Mouse (Mus musculus) hindlimb bud, embryonic 11.5 days (tissue): Measurements from ENCODE around the gene Olfr1381.
"Not testable (repeated sequence)": the region's sequence is repeated elsewhere in the genome, so short reads cannot be mapped to it uniquely, and the experiment has no call there.

ENCODE experiments used
- DNase-seq: peaks from one replicate; pipeline ENCODE4 v3.0.0-alpha.2; 2012; ENCODE audit warnings: low read depth, low spot score; ENCODE audit errors: extremely low spot score

The Olfr1381 gene

DNA sequence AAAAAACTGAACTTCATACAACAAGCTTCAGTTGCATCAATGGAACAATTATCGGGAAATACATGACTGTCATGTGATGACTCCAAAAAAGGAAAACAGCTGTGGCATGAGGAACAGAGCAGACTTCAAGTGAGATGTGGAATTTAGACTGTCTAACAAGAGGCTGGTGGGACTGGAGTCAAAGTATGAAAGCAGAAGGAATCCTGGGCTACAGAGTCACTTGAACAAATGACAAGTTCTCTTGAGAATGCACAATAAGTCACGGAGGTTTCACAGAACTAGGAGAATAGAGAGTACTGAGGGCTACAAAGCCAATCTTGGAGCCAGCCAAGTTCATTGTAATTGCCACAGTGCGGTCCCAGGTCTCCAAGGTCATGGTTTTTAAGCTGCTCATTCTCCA lies at the start of gene Olfr1381:
Olfr1381 (plus strand) TSS at position 301 of the 400 bp plus-strand sequence.
- DNase-seq, result not testable (repeated sequence)

DNA sequence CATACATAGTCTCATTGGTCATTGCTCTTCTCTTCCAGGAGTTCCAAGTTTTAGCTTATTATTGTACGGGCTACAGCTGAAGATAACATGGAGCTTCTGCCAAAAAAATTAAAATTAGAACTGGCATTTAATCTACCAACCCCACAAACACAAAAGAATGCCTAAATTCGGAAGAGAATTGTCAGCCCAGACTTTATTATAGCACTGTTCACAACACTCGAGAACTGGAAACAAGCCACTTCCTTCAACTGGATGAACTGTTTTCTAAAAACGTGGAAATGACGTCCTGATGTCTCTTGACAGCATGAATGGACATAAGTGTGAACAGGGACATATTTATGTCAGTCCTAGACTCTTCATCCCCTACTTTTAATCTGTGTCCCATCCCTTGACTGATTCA lies 25.2 kb upstream of the Olfr1381 start:
- no peak for DNase-seq

DNA sequence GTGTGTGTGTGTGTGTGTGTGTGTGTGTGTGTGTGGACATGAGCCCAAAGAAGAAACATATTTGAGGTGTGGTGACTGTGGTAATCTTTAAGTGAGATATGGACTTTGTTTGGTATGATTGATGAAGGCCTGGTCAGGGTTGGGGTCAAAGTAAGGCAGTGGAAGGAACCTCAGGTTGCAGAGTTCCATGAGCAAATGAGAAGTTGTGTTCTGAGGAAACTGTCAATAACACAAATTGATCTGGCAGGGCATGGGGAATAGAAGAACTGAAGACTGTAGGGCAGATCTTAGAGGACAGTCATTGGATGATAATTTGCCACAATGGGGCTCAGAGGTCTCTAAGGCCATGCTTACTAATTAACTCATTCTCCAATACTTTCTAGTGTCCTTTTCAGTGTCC lies 23.9 kb upstream of the Olfr1381 start, which contains the start of gene Olfr1383:
Olfr1383 (plus strand) TSS at position 301 of the 400 bp plus-strand sequence.
- no peak for DNase-seq

DNA sequence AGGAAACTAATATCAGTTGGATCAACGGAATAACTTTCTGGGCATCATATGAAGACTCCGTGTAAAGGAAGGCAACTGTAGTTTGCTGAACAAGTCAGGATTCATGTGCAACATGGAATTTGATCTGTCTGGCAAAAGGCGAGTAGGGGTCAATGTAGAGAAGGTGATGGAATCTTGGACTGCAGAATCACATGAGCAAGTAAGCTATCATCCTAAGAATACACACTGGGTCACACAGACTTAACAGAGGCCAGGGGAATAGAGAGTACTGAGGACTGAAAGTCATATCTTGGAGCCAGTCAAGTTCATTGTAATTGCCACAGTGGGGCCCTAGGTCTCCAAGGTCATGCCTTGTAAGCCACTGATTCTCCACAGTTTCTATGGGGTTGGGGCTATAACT lies 15.3 kb upstream of the Olfr1381 start, which contains the start of gene Olfr1382:
Olfr1382 (plus strand) TSS at position 301 of the 400 bp plus-strand sequence.
- DNase-seq, result no peak

DNA sequence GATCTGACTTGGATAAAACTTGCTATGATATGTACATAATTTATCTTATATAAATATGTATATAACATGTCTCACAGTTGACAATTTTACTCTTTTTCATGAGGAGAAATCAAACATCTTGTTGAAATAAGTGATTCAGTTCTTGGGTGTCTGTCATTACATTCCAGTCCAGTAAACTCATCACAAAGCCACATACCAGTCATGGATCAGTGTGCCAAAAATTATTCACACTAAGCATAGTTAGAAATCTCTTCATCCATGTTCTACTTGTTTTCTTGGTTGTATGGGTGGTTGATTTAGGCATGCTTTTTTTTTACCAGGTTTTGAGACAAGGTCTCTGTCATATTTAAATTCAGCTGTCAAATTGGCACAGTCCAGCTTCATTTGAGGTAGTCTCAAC lies 10.5 kb upstream of the Olfr1381 start:
- DNase-seq, result no peak

DNA sequence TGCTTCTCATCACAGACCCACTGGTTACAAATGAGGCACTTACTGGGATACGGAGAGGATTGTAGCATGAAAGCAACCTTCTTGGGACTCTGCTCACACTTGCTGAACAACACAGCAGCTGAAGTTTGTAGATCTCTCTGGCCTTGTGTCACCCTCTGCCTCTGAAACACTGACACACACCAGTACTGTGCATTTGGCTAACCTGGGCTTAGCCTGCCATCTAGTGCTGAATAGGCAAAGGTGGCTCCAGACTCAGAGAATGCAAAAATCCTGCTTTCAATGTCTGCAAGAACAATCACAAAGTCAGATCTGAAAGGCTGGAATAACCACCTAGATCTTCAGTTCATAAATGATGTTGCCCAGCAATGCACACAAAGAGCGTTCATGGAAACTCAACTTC lies 6.6 kb upstream of the Olfr1381 start:
- DNase-seq, result not testable (repeated sequence)

DNA sequence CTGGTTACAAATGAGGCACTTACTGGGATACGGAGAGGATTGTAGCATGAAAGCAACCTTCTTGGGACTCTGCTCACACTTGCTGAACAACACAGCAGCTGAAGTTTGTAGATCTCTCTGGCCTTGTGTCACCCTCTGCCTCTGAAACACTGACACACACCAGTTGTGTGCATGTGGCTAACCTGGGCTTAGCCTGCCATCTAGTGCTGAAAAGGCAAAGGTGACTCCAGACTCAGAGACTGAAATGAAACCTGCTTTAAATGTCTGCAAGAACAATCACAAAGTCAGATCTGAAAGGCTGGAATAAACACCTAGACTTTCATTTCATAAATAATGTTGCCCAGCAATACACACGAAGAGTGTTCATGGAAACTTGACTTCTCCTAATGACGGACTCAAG lies 10.8 kb downstream of the Olfr1381 start:
- not testable (repeated sequence) for DNase-seq

DNA sequence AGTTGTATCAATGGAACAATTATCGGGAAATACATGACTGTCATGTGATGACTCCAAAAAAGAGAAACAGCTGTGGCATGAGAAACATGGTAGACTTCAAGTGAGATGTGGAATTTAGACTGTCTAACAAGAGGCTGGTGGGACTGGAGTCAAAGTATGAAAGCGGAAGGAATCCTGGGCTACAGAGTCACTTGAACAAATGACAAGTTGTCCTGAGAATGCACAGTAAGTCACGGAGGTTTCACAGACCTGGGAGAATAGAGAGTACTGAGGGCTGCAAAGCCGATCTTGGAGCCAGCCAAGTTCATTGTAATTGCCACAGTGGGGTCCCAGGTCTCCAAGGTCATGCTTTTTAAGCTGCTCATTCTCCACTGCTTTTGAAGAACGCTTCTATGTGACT lies 13.3 kb downstream of the Olfr1381 start, which contains the start of gene Olfr1380:
Olfr1380 (plus strand) TSS at position 301 of the 400 bp plus-strand sequence.
- not testable (repeated sequence) for DNase-seq

DNA sequence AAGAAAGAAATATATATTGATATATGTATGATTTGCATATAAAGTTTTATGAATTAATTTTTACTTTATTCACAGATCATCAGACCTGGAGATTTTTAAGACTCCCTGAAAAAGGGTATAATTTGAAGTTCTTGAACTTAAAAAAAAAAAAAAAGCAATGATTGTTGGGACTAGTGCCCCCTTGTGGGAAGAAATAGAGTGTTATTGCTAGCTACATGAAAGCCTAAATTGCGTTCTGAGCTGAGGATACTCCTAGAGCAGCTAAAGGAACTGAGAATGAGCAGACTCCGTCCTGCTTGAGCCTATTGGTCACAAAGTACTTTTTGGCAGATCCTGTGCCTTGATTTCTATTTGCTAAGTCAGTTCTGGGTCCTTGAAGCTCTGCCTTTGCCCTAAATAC lies 31.8 kb downstream of the Olfr1381 start:
- not testable (repeated sequence) for DNase-seq

DNA sequence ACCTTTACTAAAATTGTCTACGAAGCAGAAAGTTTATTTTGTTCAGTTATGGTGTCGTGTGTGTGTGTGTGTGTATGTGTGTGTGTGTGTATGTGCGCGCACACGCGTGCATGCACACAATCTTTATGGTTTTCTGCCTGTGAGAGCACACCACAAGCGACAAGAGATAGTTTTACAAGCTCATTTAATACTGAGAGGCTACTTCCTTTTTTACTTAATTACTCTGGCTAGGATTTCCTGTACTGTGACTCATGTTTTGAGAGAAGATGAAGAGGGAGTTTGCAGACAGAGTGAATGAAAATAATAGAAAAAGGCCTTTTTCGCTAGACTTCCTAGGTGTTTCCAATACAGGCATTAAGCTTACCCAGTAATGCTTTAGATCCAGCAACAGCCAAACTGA lies 37.2 kb downstream of the Olfr1381 start:
- not testable (repeated sequence) for DNase-seq

DNA sequence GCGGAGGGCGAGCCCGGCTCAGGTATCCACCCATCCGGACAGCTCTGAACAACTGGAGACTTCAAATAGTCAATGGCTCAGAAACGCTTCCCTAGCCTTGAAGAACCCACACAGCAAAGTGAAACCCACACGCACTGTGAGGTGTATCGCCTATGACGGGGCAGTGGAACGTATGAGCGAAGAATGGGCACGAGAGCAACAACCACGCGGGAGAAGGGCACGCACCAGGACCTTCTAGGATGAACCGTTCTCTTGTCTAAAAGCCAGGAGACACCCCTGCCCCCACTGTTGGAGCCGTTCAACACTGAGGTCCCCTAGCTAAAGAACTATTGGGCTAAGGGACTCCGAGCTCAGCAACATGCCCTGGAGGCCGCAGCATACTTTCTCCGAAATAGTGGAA lies 47.0 kb downstream of the Olfr1381 start:
- no peak for DNase-seq

DNA sequence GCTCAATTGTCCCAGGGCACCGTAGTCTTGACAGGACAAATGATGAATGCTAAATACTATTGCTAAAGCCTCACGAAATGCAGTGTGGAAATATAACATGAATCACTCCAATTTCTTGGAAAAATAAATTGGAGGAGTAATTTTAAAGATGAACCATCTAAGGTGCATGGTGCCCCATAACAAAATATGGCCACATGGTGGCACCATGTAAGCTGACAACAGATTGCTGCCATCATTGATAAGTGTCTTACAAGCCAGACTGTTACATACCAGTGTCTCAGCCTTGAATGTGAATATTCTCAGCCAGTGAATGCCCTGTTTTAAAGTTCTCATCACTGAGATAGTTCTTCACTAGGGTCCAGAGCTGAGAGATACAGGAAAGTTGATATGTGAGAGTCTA lies 53.9 kb downstream of the Olfr1381 start:
- not testable (repeated sequence) for DNase-seq
